ENCODE assay signal across 8 mouse cellular contexts in the genomic region with DNA sequence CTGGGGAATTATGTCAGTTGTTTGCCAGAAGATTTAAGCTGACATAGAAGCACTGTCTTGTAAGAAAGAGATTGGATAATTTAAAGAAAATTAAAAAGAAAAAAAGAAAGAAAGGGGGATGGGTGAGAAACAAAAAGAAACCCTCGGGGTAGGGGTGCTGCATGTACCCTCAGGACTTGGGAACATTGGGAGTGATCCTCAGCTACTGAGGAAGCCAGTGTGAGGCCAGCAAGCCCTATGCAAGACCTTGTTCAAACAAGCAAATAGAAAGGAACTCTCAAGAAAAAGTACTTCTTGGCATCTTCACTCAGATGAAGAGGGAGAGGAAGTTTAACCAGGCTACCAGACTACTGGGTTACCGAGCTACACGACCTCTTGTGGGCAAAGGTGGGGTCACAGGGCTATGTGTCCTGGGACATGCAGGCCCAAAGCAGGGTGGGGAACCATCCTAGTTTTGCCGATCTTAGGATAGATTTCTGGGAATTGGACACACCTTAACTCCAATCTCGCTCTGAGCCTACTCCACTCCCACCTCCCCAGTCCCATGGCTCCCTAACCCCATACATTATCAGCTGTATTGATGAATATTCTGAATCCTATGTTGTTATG. TPM values are rescaled to one million over a fixed set of nuclear protein-coding genes. Genes with fewer than 3 reads are reported as not detected.
A peak's percentile ranks its signal among the peaks of the same experiment; 100 is the strongest.
DNase-seq lines count a peak whose midpoint lies in the region; ATAC-seq and TF ChIP-seq lines count a peak whose summit lies in the region.

No protein-coding gene starts in this region.

- 0 out of 2 replicates have a peak, but pooled peaks have one; percentile 3 for TF ChIP-seq CTCF in heart, postnatal 0 days (IDR thresholded peaks at IDR 0.05; ENCODE audit: low read depth)
- peak; percentile 65 for TF ChIP-seq CTCF in lung, postnatal 0 days (IDR thresholded peaks at IDR 0.05)

- no peak overlapping the region for H3K9ac ChIP-seq in heart, postnatal 0 days (replicated peaks; ENCODE audit: low read depth, low read length)
- H3K9ac ChIP-seq in heart, embryonic 12.5 days, result no peak overlapping the region
- no peak overlapping the region for H3K9ac ChIP-seq in lung, postnatal 0 days (replicated peaks; ENCODE audit: low read depth)
- no peak overlapping the region for H3K9ac ChIP-seq in forebrain, embryonic 16.5 days (replicated peaks; ENCODE audit: low read depth, low read length)
- H3K9ac ChIP-seq in midbrain, embryonic 15.5 days, result no peak overlapping the region

- DNase-seq in heart, postnatal 0 days (ENCODE audit: low spot score), result no peak
- DNase-seq in lung, postnatal 0 days (ENCODE audit: low spot score), result peak; percentile 87
- DNase-seq in thymus, postnatal 0 days (ENCODE audit: low spot score), result peak; percentile 40
- no peak for DNase-seq in frontal cortex, postnatal 10 days (ENCODE audit: low spot score in 2 of 2)

- TF ChIP-seq EP300 in heart, postnatal 0 days (IDR thresholded peaks at IDR 0.05; ENCODE audit: low read depth), result no peak
- no peak for TF ChIP-seq EP300 in lung, postnatal 0 days (IDR thresholded peaks at IDR 0.05)

- peaks cover 37% of the 10 kb centered on the region for H3K4me1 ChIP-seq in heart, postnatal 0 days (ENCODE audit: control insufficient read depth, insufficient read depth)
- peaks cover 39% of the 10 kb centered on the region for H3K4me1 ChIP-seq in heart, embryonic 12.5 days (replicated peaks)
- peaks cover 6% of the 10 kb centered on the region; the same call in 1 of the 2 replicates for H3K4me1 ChIP-seq in lung, postnatal 0 days (ENCODE audit: insufficient read depth, low read depth, low read length)
- H3K4me1 ChIP-seq in forebrain, embryonic 16.5 days (replicated peaks; ENCODE audit: control insufficient read depth, insufficient read depth, low read length), result peaks cover 3% of the 10 kb centered on the region; the same call in 1 of the 2 replicates
- no peaks in the 10 kb centered on the region for H3K4me1 ChIP-seq in midbrain, embryonic 15.5 days

- no peak overlapping the region for H3K4me3 ChIP-seq in heart, postnatal 0 days (ENCODE audit: low read depth, low read length)
- H3K4me3 ChIP-seq in heart, embryonic 12.5 days, result no peak overlapping the region
- no peak overlapping the region for H3K4me3 ChIP-seq in lung, postnatal 0 days (ENCODE audit: low read depth, low read length)
- no peak overlapping the region for H3K4me3 ChIP-seq in forebrain, embryonic 16.5 days (replicated peaks; ENCODE audit: low read length)
- H3K4me3 ChIP-seq in midbrain, embryonic 15.5 days, result no peak overlapping the region

- peak overlapping the region; percentile 57; the same call in 1 of the 2 replicates for H3K27ac ChIP-seq in heart, postnatal 0 days (ENCODE audit: low read depth)
- H3K27ac ChIP-seq in heart, embryonic 12.5 days (ENCODE audit: poor library complexity, severe bottlenecking), result no peak overlapping the region
- H3K27ac ChIP-seq in lung, postnatal 0 days (ENCODE audit: low read length), result no peak overlapping the region
- no peak overlapping the region for H3K27ac ChIP-seq in forebrain, embryonic 16.5 days (ENCODE audit: low read length)
- no peak overlapping the region for H3K27ac ChIP-seq in midbrain, embryonic 15.5 days

- H3K9me3 ChIP-seq in heart, postnatal 0 days (replicated peaks; ENCODE audit: control insufficient read depth, low read length), result no peaks in the 10 kb centered on the region
- H3K9me3 ChIP-seq in heart, embryonic 12.5 days (replicated peaks), result no peaks in the 10 kb centered on the region
- H3K9me3 ChIP-seq in lung, postnatal 0 days (ENCODE audit: low read length), result no peaks in the 10 kb centered on the region
- no peaks in the 10 kb centered on the region for H3K9me3 ChIP-seq in forebrain, embryonic 16.5 days (ENCODE audit: control insufficient read depth, low read length)
- no peaks in the 10 kb centered on the region for H3K9me3 ChIP-seq in midbrain, embryonic 15.5 days

- H3K36me3 ChIP-seq in heart, postnatal 0 days (replicated peaks; ENCODE audit: control insufficient read depth, insufficient read depth, low read length), result no peaks in the 10 kb centered on the region
- no peaks in the 10 kb centered on the region for H3K36me3 ChIP-seq in heart, embryonic 12.5 days
- no peaks in the 10 kb centered on the region for H3K36me3 ChIP-seq in lung, postnatal 0 days (ENCODE audit: insufficient read depth, low read length)
- H3K36me3 ChIP-seq in forebrain, embryonic 16.5 days (ENCODE audit: control insufficient read depth, insufficient read depth), result no peaks in the 10 kb centered on the region
- H3K36me3 ChIP-seq in midbrain, embryonic 15.5 days (replicated peaks), result no peaks in the 10 kb centered on the region

- 64% methylated on average over 5 of the region's 5 CpGs for WGBS in heart, postnatal 0 days
- WGBS in heart, embryonic 12.5 days, result 64% methylated on average over 5 of the region's 5 CpGs
- WGBS in lung, postnatal 0 days, result 50% methylated on average over 5 of the region's 5 CpGs
- 78% methylated on average over 5 of the region's 5 CpGs for WGBS in forebrain, embryonic 16.5 days
- 80% methylated on average over 5 of the region's 5 CpGs for WGBS in midbrain, embryonic 15.5 days

- H3K4me2 ChIP-seq in heart, postnatal 0 days (ENCODE audit: low read depth, low read length), result no peak overlapping the region
- H3K4me2 ChIP-seq in heart, embryonic 12.5 days, result no peak overlapping the region
- no peak overlapping the region for H3K4me2 ChIP-seq in lung, postnatal 0 days (replicated peaks; ENCODE audit: low read depth, low read length)
- H3K4me2 ChIP-seq in forebrain, embryonic 16.5 days (ENCODE audit: low read length), result no peak overlapping the region
- H3K4me2 ChIP-seq in midbrain, embryonic 15.5 days, result no peak overlapping the region

- ATAC-seq in heart, postnatal 0 days (ENCODE audit: insufficient read depth, low read depth), result no peak
- no peak for ATAC-seq in heart, embryonic 12.5 days (ENCODE audit: insufficient number of reproducible peaks, low FRiP score)
- ATAC-seq in granulocyte monocyte progenitor cell, adult 5-6 weeks (replicated peaks; ENCODE audit: poor library complexity, severe bottlenecking), result peak; percentile 89
- ATAC-seq in lung, postnatal 0 days, result peak; percentile 84
- no peak for ATAC-seq in forebrain, embryonic 16.5 days
- ATAC-seq in midbrain, embryonic 15.5 days (replicated peaks), result no peak

- H3K27me3 ChIP-seq in heart, postnatal 0 days (ENCODE audit: control insufficient read depth, insufficient read depth, low read length), result no peaks in the 10 kb centered on the region
- H3K27me3 ChIP-seq in heart, embryonic 12.5 days (replicated peaks), result no peaks in the 10 kb centered on the region
- no peaks in the 10 kb centered on the region for H3K27me3 ChIP-seq in lung, postnatal 0 days (replicated peaks; ENCODE audit: insufficient read depth, low read length)
- H3K27me3 ChIP-seq in forebrain, embryonic 16.5 days (replicated peaks; ENCODE audit: control insufficient read depth, insufficient read depth, low read length), result no peaks in the 10 kb centered on the region
- no peaks in the 10 kb centered on the region for H3K27me3 ChIP-seq in midbrain, embryonic 15.5 days (replicated peaks)

RNA-seq across cellular contexts. Expression of gene C1galt1, which starts 12.1 kb away (rescaled TPM):
- 17.0 and 22.3 TPM in 2 replicates for total RNA-seq in heart, postnatal 0 days (2014; rRNA removed; ENCODE audit: low replicate concordance)
- 2.3 and 2.4 TPM in 2 replicates for polyA plus RNA-seq in heart, postnatal 0 days (2015; fragmentation: Nextera tagmentation; extraction: Ambion mirVana)
- polyA plus RNA-seq in heart, embryonic 12.5 days (2016; fragmentation: Nextera tagmentation; extraction: Ambion mirVana), result 3.8 and 4.5 TPM in 2 replicates
- total RNA-seq in granulocyte monocyte progenitor cell, adult 5-6 weeks (2014; fragmentation: Nextera tagmentation), result 18.5 and 18.9 TPM in 2 replicates
- total RNA-seq in granulocyte monocyte progenitor cell, adult 5-6 weeks (2017), result 16.6 and 20.2 TPM in 2 replicates
- 5.2 and 5.7 TPM in 2 replicates for polyA plus RNA-seq in lung, postnatal 0 days (2015; fragmentation: Nextera tagmentation; extraction: Ambion mirVana)
- 12.2 and 14.6 TPM in 2 replicates for polyA plus RNA-seq in thymus, postnatal 0 days (2015; fragmentation: Nextera tagmentation; extraction: Ambion mirVana)
- 1.4 and 1.5 TPM in 2 replicates for polyA plus RNA-seq in forebrain, embryonic 16.5 days (2015; fragmentation: Nextera tagmentation; extraction: Ambion mirVana)
- polyA plus RNA-seq in midbrain, embryonic 15.5 days (2015; fragmentation: Nextera tagmentation; extraction: Ambion mirVana), result 1.6 and 1.8 TPM in 2 replicates

Comparison
In these comparisons a context has a peak if more than half of its experiments do, and no peak if none do; other contexts are left out.
1. ATAC-seq: peak in granulocyte monocyte progenitor cell, adult 5-6 weeks (single experiment) and lung, postnatal 0 days (single experiment); none in heart, postnatal 0 days (single experiment), heart, embryonic 12.5 days (single experiment), forebrain, embryonic 16.5 days (single experiment) and midbrain, embryonic 15.5 days (single experiment).
2. DNase-seq: peak in lung, postnatal 0 days (single experiment) and thymus, postnatal 0 days (single experiment); none in heart, postnatal 0 days (single experiment) and frontal cortex, postnatal 10 days (0 of 2).